Mouse (Mus musculus): ENCODE measurements around the gene Syt16.

GRCm38 (mm10) chr12:74238056-74238455 lies 240.6 kb downstream of the Syt16 start:
- TF ChIP-seq POLR2A (IDR thresholded peaks at IDR 0.05; ENCODE audit: low read depth, low read length): no peak
- no peak for TF ChIP-seq CTCF (conservative IDR thresholded peaks at IDR 0.05; ENCODE audit: insufficient read depth, insufficient read length, low read depth, low read length)

All from kidney, adult 2 months (tissue).